Mouse (Mus musculus): ENCODE measurements at regions not wholly inside any gene's neighbourhood (a gene's known extent, or its start where the extent isn't known, plus 50 kb on each side); places are given as distances from the start of the nearest gene placed in this dataset.

DNA sequence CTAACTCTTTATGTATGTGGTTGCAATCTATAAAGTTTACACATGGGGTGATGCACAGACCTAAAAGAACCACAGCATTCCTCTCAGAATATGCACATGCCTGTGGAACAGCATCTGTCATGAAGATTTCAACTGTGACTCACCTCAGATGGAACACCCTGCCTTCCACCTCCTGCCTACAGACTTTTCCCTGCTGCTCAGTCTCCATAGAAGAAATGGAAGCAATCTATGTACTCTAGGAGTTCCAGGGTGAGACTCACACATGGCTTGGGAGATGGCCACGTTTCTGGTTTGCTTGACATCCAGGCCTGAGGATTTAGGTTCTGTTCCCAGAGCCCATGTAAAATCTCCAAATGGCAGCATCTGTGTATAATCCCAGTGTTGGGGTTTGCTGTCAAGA is 579.7 kb downstream of the Plekhb2 start:
- no peak for DNase-seq

GRCm38 (mm10) chr1:35435721-35436120 is 585.9 kb downstream of the Plekhb2 start:
- DNase-seq: no peak

GRCm38 (mm10) chr1:35447345-35447744 is 597.6 kb downstream of the Plekhb2 start:
- DNase-seq: no peak

GRCm38 (mm10) chr1:35452441-35453107 is 602.8 kb downstream of the Plekhb2 start:
- no peak for DNase-seq

DNA sequence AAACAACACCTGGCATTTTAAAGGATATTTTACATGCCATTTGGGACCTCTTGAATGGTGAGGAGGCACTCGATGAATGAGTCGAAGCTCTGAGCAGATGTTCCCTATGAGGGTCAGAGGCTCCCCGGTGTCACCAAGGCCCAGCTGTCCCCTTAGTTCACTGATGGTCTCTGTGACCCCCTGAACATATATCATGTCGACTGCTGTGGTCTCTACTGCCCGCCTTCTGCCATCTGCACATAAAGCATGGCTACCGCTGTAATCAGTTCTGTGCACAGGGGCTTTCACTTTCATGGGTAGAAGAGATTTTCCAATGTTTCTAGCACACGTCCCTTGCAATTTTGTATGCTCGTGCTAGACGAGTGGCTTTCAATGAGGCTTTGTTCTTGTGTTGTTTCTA is 607.8 kb downstream of the Plekhb2 start:
- DNase-seq: no peak

DNA sequence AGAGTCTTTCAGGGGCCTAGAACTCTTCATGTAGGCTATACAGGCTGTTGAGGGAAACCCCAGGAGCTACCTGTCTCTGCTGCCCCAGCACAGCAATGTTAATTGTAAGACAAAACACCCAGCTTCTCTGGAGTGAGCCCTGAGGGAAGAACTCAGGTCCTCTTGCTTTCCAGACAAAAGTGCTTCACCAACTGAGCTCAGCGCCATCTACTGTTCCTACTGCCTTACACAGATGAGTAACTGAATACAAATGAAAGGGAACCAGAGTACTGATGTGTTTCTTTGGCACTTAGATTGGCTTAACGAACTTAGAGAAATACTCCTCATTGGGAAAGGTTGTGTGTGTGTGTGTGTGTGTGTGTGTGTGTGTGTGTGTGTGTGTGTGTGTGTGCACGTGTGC is 603.1 kb upstream of the Hs6st1 start:
- no peak for DNase-seq

DNA sequence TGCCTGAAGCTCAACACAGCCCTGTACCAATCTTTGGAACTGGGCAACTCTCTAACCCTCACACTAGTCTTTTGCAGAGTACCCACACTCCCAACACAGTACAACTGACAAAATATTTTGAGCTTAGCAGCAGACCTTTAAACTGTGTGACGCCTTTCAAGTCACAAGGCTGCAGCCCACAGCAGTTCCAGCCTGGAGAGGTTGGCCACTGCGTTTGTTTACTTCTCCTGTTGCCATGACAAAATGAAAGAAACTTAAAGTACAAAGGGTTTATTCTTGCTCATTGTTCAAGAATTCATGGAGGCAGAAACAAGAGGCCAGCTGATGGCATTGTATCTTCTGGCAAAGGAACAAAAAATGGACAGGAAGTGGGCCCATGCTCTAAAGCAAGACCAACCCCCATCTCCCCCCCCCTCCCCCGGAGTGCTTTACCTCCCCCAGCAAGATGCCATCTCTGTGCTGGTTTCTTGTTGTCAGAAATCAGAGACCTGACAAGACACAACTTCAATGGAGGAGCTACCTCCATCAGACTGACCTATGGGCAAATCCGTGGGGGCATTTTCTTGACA is 598.9 kb upstream of the Hs6st1 start:
- DNase-seq: peak; percentile 7

DNA sequence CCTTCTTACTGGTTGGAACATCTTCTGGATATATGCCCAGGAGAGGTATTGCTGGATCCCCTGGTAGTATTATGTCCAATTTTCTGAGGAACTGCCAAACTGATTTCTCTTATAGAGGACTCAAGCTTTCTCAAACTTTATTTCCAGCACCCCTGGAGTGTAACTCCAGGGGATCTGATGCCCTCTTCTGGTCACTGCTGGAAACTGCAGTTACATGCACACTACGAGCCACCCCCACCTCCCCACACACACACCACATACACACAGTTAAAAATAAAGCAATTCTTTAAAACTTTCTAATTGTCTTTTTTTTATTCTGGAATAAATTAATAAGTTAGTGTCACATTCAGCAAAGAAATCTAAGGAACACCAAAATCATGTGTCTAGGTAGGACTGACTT is 589.9 kb upstream of the Hs6st1 start:
- DNase-seq: no peak

GRCm38 (mm10) chr1:35495963-35496362 is 572.2 kb upstream of the Hs6st1 start:
- no peak for DNase-seq

DNA sequence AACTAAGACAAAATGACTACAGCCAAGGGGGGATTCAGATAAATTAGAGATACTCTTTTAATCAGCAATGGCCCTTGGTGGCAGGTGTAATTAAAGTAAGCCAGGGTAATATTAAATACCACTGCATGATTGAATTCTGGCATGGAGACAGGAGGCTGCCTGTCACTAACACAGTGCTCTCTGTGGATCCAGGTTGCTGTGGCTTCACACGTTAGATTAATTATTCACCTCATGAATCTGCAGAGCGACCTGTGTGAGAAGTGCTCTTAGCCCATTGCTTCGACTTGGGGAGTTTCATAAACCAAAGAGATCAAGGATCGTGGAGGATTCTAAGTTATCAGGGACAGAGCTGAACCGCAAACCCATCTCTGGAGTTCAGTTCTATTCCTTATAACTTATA is 545.2 kb upstream of the Hs6st1 start:
- no peak for DNase-seq

DNA sequence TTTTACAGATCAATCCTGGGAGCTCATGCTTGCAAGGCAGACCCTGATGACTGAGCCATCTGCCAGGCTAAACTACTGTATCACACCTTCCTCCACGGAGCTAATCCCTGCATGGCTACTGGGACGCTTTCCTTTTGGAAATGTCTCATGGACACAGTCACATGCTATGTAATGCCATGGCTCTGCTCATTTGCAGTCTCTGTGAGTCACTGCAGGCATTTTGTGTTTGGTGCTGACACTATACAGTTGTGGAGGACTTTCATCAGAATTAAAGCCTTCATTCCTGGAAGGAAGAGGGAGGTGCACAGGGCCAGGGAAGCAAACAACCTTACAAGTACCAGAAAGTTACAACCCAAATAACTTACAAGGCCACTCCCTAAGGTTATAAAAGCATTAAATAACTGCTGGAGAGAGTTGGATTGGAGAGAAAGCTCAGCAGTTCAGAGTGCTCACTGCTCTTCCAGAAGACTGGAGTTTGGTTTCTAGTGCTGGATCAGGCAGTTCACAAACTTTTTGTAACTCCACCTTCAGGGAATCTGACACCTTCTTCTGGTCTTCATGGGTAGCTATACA is 544.3 kb upstream of the Hs6st1 start:
- no peak for DNase-seq

DNA sequence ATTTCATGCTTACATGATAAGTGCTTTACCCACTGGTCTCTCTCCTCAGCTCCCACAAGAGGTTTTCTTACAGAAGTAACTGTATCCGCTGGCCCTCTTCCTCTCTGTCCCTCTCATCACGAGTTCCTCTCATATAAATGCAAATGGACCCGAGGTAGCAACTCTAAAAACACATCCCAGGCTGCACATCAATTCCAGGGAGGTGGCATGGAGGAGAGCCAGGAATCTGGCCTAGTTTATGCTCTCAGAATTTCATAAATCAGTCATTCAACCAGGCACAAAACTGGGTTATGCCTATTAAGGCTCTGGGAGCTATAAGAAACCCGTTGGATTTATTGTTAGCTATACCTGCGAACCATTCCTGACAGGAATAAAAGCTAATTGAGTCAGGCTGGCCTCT is 543.4 kb upstream of the Hs6st1 start:
- no peak for DNase-seq

DNA sequence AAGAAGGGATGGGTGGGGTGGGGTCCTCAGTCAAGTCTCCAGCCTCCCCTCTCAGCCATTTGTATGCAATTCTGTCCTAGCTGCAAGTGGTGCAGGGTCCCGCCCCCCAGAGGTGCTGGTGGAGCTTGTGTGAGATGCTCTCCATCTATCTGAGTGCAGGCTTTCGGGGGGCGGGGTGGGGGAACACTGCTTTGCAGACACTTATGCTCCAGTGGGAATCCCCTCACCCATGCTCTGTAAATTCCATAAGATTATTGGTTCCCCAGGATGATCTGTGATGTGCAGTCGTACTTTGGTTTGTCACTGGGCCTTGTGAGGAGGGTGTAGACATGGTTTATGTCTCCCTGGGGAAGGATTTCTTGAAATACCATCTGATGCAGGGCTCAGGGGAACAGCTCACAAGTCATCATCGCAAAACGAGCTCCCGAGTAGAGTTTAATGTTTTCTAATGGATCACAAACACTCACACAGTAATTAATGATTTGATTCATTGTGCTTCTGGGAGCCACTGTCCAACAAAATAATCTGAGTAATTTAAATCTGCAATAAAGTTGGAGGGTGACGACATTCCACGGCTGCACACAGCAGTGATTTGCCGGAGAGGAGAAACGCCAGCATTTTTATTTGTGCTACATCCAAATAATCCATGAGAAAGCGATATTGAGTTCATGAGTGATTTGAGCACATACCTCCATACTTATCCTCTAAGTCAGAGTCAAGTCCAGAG is 540.3 kb upstream of the Hs6st1 start:
- DNase-seq: no peak

- no peak for DNase-seq
Observed at GRCm38 (mm10) chr1:35535470-35535869, 532.7 kb upstream of the Hs6st1 start.

- DNase-seq: no peak
Observed at GRCm38 (mm10) chr1:35536276-35536675, 531.9 kb upstream of the Hs6st1 start.

DNA sequence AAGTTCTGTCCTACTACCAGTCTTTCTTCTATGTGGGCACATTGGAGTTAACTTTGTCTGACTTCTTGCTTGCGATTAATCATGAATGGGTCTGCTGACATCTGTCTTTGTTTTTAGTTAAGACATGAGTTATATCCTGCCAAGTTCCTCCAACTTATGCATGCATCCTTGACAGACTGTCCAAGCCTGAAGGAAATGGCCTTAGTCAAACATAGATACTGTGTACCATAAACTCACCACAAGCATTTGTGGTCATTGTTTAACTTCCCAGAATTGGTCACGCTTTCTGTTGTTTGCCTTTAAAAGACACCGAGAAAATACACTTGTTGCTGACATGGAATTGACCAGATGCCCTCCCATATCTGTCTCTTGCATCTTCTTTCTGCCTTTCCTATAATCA is 519.4 kb upstream of the Hs6st1 start:
- no peak for DNase-seq

DNA sequence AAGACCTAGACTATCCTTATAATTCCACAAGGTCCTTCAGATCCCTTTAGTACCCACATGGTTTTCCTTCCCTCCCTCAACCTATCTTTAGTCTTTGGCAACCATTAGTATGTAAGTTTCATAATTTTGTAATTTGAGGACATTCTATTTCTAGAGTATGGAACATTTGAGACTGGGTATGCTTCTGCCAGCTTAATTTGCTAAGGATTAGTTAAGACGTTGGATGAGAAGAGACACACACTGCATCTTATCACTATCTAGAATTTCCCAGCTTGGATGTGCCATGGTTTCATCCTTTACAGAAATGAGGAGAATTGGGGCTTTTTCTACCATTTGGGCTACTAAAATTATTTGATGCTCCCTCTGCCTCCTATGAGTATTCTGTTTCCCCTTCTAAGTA is 516.7 kb upstream of the Hs6st1 start:
- no peak for DNase-seq

GRCm38 (mm10) chr1:35562786-35563185 is 505.4 kb upstream of the Hs6st1 start:
- no peak for DNase-seq

DNA sequence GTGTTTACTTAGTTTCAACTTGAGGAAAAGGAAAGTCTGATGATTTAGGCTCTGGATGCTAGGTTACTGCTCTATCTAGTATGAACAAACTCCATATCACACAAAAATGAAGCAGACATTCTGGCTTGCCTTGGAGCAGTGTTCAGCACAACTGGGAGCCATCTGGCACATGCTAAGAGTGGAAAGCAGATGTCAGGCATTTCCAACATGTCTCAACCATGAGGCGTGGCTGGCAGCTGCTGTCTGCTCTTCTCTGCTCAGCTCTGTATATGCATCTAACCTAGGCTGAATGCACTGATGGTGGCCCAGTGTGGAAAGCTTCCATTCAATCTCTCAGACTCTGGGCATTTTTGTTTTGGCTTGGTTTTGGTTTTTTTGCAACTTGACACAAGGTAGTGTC is 493.0 kb upstream of the Hs6st1 start:
- peak; percentile 10 for DNase-seq

DNA sequence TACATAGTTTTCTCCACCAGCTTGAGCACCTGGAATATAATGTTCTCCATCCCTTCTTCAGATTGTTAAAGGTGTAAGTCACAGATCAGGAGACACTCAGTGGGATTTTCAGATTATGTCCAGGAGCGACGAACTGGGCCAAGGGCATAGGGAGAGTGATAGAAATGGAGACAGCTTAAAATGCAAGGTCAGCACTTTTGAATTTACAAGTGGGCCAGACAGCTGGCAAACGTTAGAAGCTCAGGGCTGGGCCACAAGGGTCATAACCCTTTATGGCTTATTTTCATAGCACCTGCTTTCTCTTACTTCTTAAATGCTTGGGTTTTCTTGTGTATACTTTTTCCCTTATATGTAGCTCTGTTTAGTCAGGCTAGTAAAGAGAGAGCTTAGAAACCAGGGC is 488.8 kb upstream of the Hs6st1 start:
- no peak for DNase-seq

DNA sequence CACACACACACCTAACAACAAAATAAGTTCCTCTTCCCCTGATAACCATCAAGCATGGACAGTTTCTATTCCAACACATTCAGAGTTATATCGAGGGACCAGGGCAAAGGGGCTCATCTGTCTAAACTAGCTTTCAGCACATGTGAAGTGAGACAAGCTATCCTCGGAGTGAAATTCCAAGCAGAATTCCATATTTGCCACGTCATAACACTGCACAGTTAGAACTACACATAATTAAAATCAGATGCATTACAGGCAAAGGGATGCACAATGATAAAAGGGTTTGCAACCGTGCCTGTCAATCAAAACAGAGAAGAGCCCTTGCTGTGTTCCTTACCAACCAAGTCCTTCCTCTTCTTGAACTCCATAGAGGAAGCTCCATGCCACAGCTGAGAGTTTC is 488.2 kb upstream of the Hs6st1 start:
- no peak for DNase-seq

GRCm38 (mm10) chr1:35580474-35580873 is 487.7 kb upstream of the Hs6st1 start:
- no peak for DNase-seq

- DNase-seq: no peak
Observed at GRCm38 (mm10) chr1:35587900-35588299, 480.3 kb upstream of the Hs6st1 start.

- no peak for DNase-seq
Observed at GRCm38 (mm10) chr1:35588939-35589338, 479.3 kb upstream of the Hs6st1 start.

Data from heart, postnatal 4 days (tissue).